Mouse (Mus musculus) layer of hippocampus, adult 2 months (tissue): ENCODE measurements at regions not wholly inside any gene's neighbourhood (a gene's known extent, or its start where the extent isn't known, plus 50 kb on each side); places are given as distances from the start of the nearest gene placed in this dataset.

Experiments used
- DNase-seq, 2 experiments: peaks; one replicate each; pipeline ENCODE4 v3.0.0; 2022; ENCODE audit warnings: low spot score in 2 of 2
- H3K27ac ChIP-seq: fragments of 200-600 bp; 2 replicates; pipeline ENCODE4 v1.8.1; 2022
- H3K4me3 ChIP-seq: fragments of 200-600 bp; 2 replicates; pipeline ENCODE4 v1.8.1; 2022; ENCODE audit warnings: mild to moderate bottlenecking
- CTCF ChIP-seq: fragments of 200-600 bp; conservative IDR thresholded peaks from 2 replicates; pipeline ENCODE4 v1.8.1; 2022; ENCODE audit warnings: antibody characterized with exemption, mild to moderate bottlenecking, moderate library complexity

DNA sequence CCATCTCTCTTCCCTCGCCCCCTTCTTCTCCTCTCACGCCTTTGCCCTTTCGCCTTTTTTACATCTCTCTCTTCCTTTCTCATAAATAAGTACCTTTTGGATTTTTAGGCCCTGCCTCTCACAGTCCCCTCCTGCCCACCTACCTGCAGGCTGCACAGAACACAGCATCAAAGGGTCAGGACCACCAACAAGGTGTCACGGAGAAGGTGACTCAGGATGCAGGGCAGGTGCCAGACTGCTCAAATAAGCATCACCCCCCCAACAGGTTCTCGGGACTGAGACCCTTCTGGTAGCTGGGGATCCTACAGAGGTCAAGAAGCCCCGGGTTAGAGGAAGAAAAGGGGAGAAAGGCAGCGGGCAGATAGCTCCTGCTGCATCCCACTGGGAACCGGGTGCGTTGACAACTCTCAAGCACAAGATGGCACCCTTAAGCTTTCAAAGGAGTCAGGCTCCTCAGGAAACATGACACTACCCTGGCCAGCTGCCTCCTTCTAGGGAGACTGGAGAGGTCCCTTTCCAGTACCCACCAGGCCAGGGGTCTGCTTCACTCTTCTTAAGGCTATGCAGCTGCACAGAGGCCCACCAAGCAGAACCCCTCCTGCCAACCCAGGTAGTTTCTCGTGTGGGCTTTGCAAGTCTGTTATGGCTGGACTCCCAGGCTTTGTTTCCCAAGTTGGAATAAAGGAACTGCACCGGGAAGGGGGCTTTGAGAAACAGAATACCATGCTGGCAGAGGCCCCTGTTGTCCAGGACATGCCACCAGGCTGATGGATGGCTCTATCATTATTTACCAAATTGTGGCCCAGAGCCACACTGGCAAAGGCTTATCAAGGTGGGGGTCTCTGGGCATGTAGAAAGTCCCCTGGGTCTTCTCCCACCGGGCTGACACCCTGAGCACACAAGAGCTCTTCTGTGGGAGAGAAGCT lies 120.9 kb upstream of the Mki67 start:
- Histone ChIP-seq H3K27ac (no peak overlapping the region), H3K4me3 (no peak overlapping the region)
- peak; percentile 71 to 85 for DNase-seq
- peak; percentile 93 for TF ChIP-seq CTCF

DNA sequence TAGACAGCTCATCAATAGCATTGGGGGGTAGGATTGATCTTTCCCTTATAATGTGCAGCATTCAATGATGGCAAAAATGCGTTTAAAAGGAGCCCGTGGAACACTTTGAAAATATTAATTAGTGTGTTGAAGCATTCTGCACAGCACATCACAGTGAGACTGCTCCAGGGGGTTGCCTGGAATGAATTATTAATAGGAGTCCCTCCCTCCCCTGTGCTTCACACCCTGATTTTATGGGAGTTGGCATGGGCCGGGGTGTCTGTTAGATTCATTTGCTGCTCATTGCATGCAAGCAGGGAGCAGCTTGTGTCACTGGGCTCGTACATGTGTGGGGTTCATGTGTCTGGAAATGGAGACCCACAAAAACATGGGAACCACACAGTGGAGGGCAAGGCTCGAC lies 127.9 kb upstream of the Mki67 start:
- peak overlapping the region; percentile 10; the same call in 1 of the 2 replicates for H3K27ac ChIP-seq
- DNase-seq = no peak
- no peak overlapping the region for H3K4me3 ChIP-seq
- TF ChIP-seq CTCF = no peak

- no peak overlapping the region for H3K4me3 ChIP-seq
- DNase-seq = no peak
- TF ChIP-seq CTCF = no peak
- H3K27ac ChIP-seq = no peak overlapping the region
Observed at GRCm38 (mm10) chr7:135847304-135847703, 131.1 kb upstream of the Mki67 start.

GRCm38 (mm10) chr7:135848170-135848569 lies 132.0 kb upstream of the Mki67 start:
- DNase-seq = no peak
- no peak for TF ChIP-seq CTCF
- Histone ChIP-seq H3K27ac (no peak overlapping the region), H3K4me3 (no peak overlapping the region)

DNA sequence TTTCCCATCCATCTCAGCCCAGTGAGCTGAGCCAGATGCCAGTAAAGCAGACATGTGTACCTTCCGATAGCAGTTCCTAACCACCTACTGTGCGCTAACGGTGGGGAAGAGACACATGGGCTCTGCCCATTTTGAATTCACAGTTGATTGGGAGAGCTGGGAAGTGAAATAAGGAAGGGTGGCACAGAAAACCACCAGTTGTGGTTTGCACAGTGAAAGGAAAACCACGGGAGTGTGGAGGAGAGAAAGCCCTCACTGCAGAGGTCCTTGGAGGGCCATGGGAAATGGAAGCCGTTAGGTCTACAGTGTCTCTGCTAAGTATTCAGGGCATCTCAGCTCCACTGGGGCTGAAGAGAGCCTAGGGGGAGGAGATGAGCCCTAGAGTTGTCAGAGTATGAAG lies 132.7 kb upstream of the Mki67 start:
- DNase-seq = no peak
- no peak for TF ChIP-seq CTCF
- no peak overlapping the region for H3K4me3 ChIP-seq
- H3K27ac ChIP-seq = no peak overlapping the region

- DNase-seq = no peak
- peak; percentile 60 for TF ChIP-seq CTCF
- Histone ChIP-seq H3K27ac (peak overlapping the region; percentile 51; the same call in 1 of the 2 replicates), H3K4me3 (no peak overlapping the region)
Observed at GRCm38 (mm10) chr7:135853127-135853813, 137.1 kb upstream of the Mki67 start.

DNA sequence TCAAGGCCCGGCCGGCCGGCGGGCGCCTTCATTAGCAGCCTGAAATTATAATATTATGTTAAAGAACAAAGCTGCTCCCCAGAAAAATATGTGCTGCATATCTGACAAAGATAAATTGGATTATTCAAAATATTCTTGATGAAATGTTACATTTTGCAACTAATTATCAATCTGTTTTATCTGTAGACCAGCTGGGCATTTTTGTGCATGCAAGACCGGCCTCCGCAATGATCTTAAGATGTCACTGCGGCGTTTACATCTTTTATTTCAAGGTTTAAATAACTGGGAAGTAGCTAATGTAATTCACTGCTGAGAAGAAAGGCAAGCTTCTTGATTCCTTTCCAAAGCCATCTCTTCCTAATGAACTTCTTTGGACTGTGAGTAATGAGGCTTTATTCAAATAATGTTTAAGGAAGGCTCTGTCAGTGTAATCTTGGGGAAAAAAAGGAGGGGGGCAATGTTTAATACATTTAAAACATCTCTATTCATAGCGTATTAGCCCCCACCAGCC lies 137.7 kb upstream of the Mki67 start:
- Histone ChIP-seq H3K27ac (peak overlapping the region; percentile 72), H3K4me3 (peak overlapping the region; percentile 33)
- TF ChIP-seq CTCF = no peak
- DNase-seq = peak in 1 of 2 experiments; percentile 39

DNA sequence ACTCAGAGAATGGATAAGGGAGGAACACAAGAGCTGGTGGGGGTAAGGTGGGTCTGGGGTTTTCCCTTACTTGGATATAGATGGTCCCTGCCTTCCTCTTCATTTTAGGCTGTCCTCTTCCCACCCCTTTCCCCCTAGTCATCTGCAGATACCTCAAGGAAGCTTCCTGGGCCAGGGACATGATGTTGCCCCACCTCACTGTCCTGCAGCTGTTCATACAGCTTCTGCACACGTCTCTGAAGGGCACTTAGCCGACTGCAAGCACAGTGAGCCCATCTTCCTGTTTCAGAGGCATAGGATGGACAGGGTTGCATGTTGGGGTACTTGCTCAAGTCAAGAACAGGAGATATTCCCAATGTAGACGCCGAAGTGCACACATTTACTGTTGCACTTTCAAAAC lies 144.1 kb upstream of the Mki67 start:
- Histone ChIP-seq H3K4me3 (no peak overlapping the region), H3K27ac (no peak overlapping the region)
- DNase-seq = no peak
- TF ChIP-seq CTCF = no peak

GRCm38 (mm10) chr7:135860741-135861408 lies 144.7 kb upstream of the Mki67 start:
- no peak for DNase-seq
- TF ChIP-seq CTCF = no peak
- H3K27ac ChIP-seq = no peak overlapping the region
- H3K4me3 ChIP-seq = no peak overlapping the region

GRCm38 (mm10) chr7:135861409-135861805 lies 145.2 kb upstream of the Mki67 start:
- no peak overlapping the region for H3K4me3 ChIP-seq
- no peak for TF ChIP-seq CTCF
- no peak overlapping the region for H3K27ac ChIP-seq
- no peak for DNase-seq

DNA sequence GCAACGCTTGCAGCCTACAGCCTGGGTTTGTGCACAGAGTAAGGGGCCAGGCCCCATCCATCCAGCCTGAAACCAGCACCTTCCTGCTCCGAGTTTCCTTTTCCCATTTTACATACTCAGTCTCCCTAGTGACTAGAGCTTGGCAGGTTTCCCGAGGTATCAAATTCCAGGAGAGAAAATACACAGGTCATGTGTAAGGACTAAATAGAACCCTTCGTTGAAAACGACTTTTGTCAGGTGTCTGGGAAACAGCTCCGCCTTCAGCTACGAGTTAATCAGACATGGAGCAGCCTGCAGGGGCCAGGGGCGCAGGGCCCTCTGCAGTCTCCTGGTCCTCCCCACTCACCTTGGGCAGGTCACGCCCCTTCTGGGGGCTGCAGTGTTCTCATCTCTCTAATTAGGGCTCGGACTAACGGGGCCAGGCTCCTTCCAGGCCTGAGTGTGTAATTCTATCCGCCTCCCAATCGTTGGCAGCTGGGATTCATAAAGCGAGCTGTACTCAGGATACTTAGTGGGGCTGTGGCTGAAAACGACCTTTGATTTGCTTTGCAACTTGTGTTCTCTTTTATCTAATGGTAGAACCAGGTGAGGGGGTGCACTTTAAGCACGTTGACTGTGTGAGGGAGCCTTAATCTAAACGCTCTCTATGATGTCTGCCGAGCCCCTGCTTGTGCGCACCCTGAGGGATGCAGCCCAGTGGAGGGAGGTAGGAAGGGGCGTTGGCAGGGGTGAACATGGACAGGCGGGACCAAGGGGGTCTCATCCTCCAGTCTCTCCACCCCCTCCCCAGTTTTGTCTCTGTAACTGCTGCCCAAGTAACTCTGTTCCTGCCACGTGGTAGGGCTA lies 147.6 kb upstream of the Mki67 start:
- DNase-seq = no peak
- Histone ChIP-seq H3K27ac (no peak overlapping the region), H3K4me3 (no peak overlapping the region)
- no peak for TF ChIP-seq CTCF

GRCm38 (mm10) chr7:135870981-135871380 lies 154.8 kb upstream of the Mki67 start:
- Histone ChIP-seq H3K27ac (no peak overlapping the region), H3K4me3 (no peak overlapping the region)
- no peak for TF ChIP-seq CTCF
- no peak for DNase-seq
